Mouse (Mus musculus) heart, postnatal 0 days (tissue): ENCODE data around the gene Naglu.

Experiments
- CTCF ChIP-seq: IDR thresholded peaks from 2 replicates; pipeline ENCODE4 v1.5.1; 2016; ENCODE audit warnings: antibody characterized with exemption, control low read depth, low read depth
- EP300 ChIP-seq: IDR thresholded peaks from 2 replicates; pipeline ENCODE4 v1.6.1; 2016; ENCODE audit warnings: antibody characterized with exemption, low read depth

DNA sequence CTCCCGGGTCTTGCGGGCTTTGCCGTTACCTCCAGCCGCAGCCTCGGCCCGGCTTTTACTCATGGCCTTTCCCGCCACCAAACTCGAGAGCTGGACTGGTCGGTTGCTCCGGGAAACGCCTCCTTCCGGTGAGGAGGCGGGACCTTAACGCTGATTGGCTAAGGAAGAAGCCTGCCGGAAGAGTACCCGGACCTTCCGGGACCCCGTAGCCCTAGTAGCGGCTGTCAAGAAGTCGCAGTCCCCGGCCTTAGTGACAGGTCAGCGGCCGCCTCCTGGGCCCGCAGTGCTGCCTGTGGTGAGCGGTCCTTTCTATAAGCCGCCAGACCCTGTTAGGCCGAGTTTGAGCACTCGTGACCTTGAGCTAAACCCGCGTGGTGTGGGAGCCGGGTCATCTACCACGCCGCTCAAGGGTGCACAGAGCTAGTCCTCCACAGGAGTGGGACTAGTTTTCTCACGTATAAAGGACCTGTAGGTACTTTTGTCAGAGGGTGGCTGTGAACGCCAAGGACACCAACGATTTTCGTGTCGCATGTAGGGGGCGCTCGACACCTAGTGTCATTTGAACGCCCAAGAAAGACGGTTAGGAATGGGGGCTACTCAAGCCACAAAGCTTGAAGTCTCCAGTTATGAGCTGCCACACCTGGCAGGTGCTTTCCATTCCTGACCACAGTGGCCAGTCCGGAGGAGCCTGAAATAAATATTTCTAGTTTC, 25.7 kb downstream of the Naglu start, which contains the start of gene Psmc3ip:
- TF ChIP-seq CTCF = peak; percentile 72
- no peak for TF ChIP-seq EP300
